Mouse (Mus musculus) gastrocnemius, adult 2 months (tissue): ENCODE data around the gene Cyb5rl. TPM values are rescaled to one million over a fixed set of nuclear protein-coding genes. Genes with fewer than 3 reads are reported as not detected.
A peak's percentile ranks its signal among the peaks of the same experiment; 100 is the strongest.

ENCODE experiments used
- DNase-seq: peaks from one replicate; pipeline ENCODE4 v3.0.0; 2022
- H3K27ac ChIP-seq: fragments of 200-600 bp; 2 replicates; pipeline ENCODE4 v1.8.1; 2022; ENCODE audit warnings: mild to moderate bottlenecking
- H3K4me3 ChIP-seq: fragments of 200-600 bp; 2 replicates; pipeline ENCODE4 v1.8.1; 2022; ENCODE audit warnings: mild to moderate bottlenecking, moderate library complexity
- CTCF ChIP-seq: fragments of 200-600 bp; IDR thresholded peaks from 2 replicates; pipeline ENCODE4 v1.8.1; 2022; ENCODE audit warnings: antibody characterized with exemption, mild to moderate bottlenecking, moderate library complexity
- intact Hi-C: fragments of 180-260 bp; cut with DNase I; formaldehyde crosslinking; loops from one replicate; pipeline ENCODE4 v1.15.1; 2025
- total RNA-seq, 2 experiments: library from RNA; stranded (reverse); gene quantifications; 2 replicates each; pipeline ENCODE4 v1.2.3; 2021

The Cyb5rl gene
- total RNA-seq, 2 experiments from 2014 or later: 16.3 to 20.1 TPM

DNA sequence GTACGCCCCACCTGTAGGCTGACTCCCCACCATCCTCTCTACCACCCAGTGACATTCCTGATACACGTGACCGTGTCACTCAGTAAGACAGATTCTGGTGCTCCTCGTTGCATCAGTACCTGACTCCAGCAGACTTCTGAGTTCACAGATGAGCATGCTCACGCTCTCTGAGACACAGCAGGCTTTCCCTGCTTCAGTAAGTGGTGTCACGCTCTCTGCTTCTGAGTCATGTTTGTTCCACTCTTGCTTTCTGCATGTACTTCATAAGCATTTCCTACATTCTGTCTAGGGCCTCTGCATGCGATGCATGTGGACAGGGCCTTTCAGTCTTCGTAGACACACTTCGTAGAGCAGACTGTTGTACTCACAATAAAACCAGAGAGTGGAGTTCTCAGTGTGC is 5.6 kb downstream of the Cyb5rl start:
- H3K27ac ChIP-seq: no peak overlapping the region
- intact Hi-C loops: no loop called here
- no peak for DNase-seq
- H3K4me3 ChIP-seq: no peak overlapping the region
- no peak for TF ChIP-seq CTCF

DNA sequence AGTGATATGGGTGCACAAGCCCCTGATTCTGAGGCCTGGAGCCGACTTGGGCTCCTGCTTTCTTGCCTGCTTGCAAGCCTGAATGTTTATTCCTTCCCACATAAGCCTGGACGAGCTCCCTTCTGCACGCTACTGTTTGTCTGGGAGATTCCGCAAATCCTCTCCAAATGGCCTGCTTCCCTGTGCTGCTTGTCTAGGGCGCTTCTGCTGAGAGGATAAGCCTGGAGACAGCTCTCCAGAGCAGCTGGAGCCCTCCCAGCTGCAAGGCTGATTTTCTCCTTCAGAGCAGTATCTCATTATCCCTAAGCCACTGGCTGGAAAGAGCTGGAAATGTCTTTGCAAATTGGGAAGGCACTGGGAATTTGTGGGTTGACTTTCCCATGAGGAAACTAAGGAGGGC is 8.7 kb downstream of the Cyb5rl start:
- no peak for DNase-seq
- intact Hi-C loops: no loop called here
- Histone ChIP-seq H3K27ac (no peak overlapping the region), H3K4me3 (no peak overlapping the region)
- no peak for TF ChIP-seq CTCF

DNA sequence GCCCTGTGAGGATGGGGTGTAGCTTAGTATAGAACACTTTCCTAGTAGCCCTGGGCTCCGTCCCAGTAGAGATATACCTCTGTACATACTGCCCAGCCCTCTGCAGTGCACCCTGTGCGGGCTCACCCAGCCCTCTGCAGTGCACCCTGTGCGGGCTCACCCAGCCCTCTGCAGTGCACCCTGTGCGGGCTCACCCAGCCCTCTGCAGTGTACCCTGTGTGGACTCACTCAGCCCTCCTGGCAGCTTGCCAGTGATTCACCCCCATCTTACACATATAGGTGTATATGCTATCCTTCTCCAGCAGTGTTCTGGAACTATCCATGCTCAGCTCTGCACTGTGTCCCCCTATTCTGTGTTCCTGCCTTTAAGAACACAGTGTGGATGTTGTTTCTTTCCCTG is 12.1 kb downstream of the Cyb5rl start:
- no peak for DNase-seq
- TF ChIP-seq CTCF: no peak
- intact Hi-C loops: no loop called here
- no peak overlapping the region for H3K27ac ChIP-seq
- no peak overlapping the region for H3K4me3 ChIP-seq

GRCm38 (mm10) chr4:107079716-107080115 is 12.9 kb downstream of the Cyb5rl start:
- H3K4me3 ChIP-seq: no peak overlapping the region
- TF ChIP-seq CTCF: no peak
- no peak for DNase-seq
- intact Hi-C loops: no loop called here
- H3K27ac ChIP-seq: no peak overlapping the region

DNA sequence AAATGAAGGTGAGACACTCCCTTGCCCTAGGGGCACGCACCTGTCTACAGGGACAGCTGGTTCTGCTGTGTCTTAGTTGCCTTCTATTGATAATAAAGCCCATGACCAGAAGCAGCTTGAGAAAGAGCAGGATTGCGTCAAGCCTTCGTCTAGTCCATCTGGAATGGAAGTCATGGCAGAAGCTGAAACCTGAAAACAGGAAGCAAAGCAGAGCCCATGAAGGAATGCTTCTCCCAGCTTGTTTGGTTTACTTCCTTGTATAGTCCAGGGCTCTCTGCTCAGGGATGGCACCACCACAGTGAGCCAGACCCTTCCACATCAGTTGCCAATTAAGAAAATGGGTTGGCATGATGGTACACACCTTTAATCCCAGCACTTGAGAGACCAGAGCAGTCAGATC is 15.4 kb downstream of the Cyb5rl start:
- no peak overlapping the region for H3K4me3 ChIP-seq
- TF ChIP-seq CTCF: no peak
- no peak overlapping the region for H3K27ac ChIP-seq
- intact Hi-C loops: no loop called here
- no peak for DNase-seq

DNA sequence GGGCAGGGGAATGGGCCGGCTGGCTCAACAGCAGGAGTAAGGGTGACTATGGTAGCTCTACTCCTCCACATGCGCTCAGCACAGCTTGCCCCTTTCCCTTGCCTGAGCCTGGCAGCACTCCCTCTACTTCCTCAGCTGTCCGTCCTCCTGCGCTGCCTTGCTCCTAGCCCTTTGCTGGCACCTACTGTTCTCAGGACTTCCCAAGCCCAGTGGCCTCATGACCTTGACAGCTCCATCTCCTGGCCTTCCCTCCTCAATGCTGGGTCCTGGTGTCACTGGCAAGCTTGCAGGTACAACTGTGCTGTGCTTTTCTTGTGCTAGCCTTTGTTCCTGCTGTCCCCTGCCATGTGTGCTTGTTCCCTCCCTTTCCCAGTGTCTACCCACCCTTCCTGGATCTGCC is 16.3 kb downstream of the Cyb5rl start:
- H3K4me3 ChIP-seq: no peak overlapping the region
- TF ChIP-seq CTCF: no peak
- intact Hi-C loops: no loop called here
- no peak for DNase-seq
- no peak overlapping the region for H3K27ac ChIP-seq

- no peak overlapping the region for H3K27ac ChIP-seq
- no peak overlapping the region for H3K4me3 ChIP-seq
- TF ChIP-seq CTCF: no peak
- intact Hi-C loops: no loop called here
- no peak for DNase-seq
Measured at GRCm38 (mm10) chr4:107084343-107084742, 17.6 kb downstream of the Cyb5rl start.

DNA sequence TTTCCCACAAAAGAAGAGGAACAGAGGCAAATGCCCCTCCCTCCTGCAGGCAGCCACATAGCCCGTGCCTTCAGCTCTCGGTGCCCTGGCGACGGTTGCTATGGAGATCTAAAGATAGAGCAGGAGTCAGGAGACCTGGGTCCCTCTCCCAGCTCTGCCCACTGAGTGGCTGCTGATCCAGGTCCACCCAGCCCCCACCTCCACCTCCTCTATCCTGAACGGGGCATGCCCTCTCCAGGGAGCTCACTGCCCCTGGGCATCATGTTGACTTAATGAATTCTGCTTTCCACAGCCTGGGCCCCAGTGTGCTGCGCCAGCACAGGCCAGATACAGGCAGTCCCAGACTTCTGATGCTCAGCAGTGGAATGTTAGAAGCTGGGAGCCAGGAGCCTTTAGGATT is 18.1 kb downstream of the Cyb5rl start:
- Histone ChIP-seq H3K27ac (no peak overlapping the region), H3K4me3 (no peak overlapping the region)
- DNase-seq: peak; percentile 44
- no peak for TF ChIP-seq CTCF
- intact Hi-C loops: no loop called here

DNA sequence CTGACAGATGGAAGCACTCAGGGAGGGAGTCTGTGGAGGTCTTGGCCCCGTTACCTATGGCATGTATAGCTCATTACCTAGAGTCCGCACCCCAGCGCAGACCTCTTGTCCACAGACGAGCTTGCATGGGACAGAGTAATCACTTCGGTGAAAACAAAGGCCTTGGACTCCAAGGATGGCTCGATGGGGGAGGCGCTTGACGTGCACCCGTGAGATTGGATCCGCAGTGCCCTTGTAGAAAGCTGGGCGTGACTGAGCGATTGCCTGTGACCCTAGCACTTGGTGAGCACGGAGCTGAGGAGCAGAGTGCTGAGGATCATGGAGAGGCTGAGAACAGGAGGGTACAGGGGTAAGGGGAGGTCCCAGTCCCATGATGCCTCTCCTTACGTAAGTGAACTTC is 24.9 kb downstream of the Cyb5rl start:
- TF ChIP-seq CTCF: no peak
- H3K27ac ChIP-seq: no peak overlapping the region
- no peak for DNase-seq
- H3K4me3 ChIP-seq: no peak overlapping the region
- intact Hi-C loops: no loop called here

DNA sequence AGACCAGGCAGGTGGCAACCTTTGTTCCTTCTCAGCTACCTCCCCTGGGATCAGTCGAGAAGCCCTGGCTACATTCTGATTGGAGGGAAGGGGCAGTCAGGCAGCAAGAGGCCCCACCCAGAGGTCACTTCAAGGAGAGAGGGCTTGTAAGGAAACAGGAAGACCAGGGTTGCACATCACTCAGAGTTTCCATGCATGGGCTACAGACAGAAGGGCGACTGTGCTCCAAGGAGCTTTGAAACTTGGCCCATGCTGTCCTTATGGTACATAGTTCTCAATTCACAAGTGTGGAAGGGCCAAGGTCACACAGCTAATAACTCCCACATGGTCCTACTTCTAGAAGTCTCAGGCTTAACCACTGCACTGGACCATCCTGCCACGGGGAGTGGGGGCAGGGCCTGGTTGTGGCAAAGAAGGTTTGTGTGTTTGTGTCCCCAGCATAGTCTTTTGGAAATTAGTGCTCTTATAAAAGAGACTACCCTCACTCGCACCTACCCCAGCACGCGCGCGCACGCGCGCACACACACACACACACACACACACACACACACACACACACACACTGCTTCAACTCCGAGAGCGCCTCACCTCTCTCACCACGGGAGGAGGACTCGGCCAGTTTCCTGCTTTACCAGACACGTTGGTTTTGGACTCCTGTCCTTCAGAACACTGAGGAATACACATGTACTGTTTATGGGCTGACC is 27.8 kb downstream of the Cyb5rl start:
- Histone ChIP-seq H3K27ac (no peak overlapping the region), H3K4me3 (no peak overlapping the region)
- DNase-seq: no peak
- intact Hi-C loops: no loop called here
- TF ChIP-seq CTCF: no peak

DNA sequence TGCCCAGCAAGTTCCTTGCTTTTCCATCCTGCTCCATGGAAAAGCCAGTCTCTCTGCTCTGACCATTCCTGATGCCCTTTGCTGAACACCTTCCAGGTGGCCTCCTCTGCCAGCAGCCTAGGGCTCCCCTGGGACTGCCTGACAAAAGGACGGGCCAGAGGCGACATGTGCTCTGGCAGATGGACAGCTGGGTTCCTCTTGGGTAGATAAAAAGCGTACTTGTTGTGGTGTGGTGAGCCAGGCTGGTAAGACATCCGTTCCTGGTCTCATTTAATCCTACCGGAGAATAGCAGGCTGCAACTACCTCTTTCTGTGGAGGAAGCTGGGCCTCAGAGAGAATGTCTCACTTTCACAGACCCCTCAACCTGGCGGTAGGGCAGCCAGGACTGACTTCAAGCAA is 29.3 kb downstream of the Cyb5rl start:
- H3K27ac ChIP-seq: no peak overlapping the region
- no peak overlapping the region for H3K4me3 ChIP-seq
- DNase-seq: no peak
- no peak for TF ChIP-seq CTCF
- intact Hi-C loops: no loop called here

GRCm38 (mm10) chr4:107096841-107097373 is 30.1 kb downstream of the Cyb5rl start, which contains the start of gene Cdcp2:
Cdcp2 (plus strand) TSS chr4:107096891.
- TF ChIP-seq CTCF: no peak
- no peak within 1 kb of the TSS for H3K27ac ChIP-seq
- intact Hi-C loops: no loop called here
- no peak within 1 kb of the TSS for H3K4me3 ChIP-seq
- no peak for DNase-seq

DNA sequence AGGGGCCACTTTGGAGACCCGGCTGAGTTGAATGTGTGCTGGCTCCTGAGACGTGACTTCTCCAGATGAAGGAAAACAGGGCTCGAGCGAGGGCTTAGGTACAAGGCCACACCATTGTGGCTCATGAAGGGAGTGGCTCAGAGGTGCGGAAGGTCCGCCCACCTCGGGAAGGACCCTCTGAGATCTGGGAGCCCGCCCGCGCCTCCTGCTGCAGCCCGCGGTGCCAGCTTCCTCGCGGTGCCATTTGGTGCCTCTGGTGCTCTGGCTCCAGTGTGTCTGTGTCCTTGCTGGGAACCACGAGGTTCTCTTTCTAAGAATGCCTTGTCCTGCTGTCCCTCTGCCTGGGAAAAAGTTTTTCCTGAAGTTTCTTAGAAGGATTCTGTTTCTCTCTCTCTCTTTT is 31.1 kb downstream of the Cyb5rl start:
- no peak for DNase-seq
- TF ChIP-seq CTCF: no peak
- no peak overlapping the region for H3K4me3 ChIP-seq
- no peak overlapping the region for H3K27ac ChIP-seq
- intact Hi-C loops: no loop called here

DNA sequence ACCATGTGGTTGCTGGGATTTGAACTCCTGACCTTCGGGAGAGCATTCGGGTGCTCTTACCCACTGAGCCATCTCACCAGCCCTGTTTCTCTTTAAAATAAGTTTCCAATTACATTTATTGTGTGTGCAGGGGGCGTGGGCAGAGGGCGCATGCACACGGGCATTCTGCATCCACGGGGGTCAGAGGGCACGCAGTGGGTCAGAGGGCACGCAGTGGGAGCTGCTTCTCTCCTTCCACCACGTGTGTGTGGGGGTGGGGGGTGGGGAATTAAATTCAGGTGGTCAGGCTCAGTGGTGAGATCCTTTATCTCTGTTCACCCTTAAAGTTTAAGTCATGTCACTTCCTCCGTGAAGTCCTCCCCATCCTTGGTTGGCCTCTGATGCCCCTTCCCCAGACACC is 31.6 kb downstream of the Cyb5rl start:
- intact Hi-C loops: no loop called here
- no peak overlapping the region for H3K4me3 ChIP-seq
- TF ChIP-seq CTCF: no peak
- DNase-seq: no peak
- no peak overlapping the region for H3K27ac ChIP-seq
